Mouse (Mus musculus) c-Kit-positive CD71-positive TER-119-negative erythroid progenitor cells, embryonic 14.5 days (primary cell): Measurements from ENCODE around the gene Golga2.

Experiments used
- DNase-seq: peaks from one replicate; pipeline ENCODE4 v3.0.0-alpha.2; 2013; ENCODE audit warnings: low read depth

The Golga2 gene

GRCm38 (mm10) chr2:32287334-32287840, at the start of gene Golga2:
Gene Golga2 (plus strand): TSS chr2:32287384.
- DNase-seq, result peak; percentile 23

DNA sequence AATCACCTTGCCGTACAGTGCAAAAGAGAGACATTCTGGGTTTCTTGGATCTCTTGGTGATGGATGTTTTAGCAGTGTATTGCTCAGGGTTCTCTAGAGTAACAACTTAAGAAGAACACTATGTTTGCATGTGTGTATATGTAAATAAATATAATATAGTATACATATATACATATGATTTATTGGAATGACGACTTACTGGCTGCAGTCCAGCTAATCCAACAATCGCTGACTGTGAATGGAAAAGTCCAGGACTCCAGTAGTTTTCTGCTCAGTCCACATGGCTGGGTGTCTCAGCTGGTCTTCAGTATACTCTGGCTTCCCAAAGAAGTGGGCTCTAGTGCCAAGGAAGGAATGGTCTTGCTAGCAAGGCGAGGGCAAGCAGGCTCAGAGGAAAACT, 49.6 kb upstream of the Golga2 start:
- no peak for DNase-seq

GRCm38 (mm10) chr2:32238708-32239435, 48.3 kb upstream of the Golga2 start:
- DNase-seq, result no peak

DNA sequence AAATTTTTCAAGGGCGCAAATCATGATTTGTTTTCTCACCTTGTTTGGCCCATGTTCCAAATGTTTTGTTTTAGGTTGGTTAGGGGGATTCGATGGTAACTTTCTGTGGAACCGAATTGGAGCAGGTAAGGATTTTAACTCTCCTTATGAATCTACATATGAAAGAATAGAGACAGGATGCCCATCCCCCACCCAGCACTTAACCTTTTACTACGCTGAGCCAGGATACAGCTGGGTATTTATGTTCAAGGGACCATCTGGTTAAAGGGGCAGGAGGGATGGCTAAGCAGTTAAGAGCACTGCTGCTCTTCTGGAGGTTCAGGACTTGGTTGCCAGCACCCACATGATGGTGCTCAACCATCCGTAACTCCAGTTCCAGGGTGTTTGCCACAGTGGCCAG, 46.6 kb upstream of the Golga2 start:
- DNase-seq, result no peak

DNA sequence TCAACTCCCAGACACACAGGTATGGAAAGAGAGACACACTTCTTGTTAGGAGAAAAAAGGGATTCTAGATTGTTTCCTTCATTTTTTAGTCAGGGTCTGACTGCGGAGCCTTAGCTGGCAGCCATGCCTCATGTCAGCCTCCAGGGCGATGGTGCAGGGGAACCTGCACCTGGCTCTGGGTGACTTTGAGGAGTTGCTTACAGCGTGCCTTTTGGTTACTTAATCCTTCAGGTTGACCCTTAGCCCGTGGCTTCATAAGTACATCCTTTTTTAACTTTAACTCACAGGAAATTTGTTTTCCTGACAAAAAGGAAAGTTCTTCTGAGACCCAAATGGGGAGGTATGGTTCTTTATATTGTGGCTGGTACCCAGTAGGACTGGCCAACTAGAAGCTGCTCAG, 44.2 kb upstream of the Golga2 start:
- DNase-seq, result no peak

DNA sequence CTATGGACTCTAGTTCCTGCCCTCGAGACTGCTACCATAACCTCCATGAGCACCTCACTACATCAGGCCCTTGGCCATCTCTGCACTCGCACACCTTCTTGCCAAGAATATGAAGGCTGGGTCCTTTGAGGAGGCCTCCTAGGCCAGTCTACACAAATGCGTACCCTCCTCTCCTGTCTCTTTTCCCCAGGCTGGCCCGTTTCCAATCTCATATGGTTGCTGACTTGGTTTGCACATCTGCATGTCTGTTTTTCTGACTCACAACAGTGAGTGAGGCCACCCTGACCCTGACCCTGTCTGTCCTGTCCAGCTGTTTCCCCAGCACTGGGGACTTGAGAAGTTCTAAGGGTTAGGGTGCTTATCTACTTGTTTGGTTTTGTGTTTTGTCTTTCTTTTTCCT, 40.4 kb upstream of the Golga2 start:
- DNase-seq, result no peak

DNA sequence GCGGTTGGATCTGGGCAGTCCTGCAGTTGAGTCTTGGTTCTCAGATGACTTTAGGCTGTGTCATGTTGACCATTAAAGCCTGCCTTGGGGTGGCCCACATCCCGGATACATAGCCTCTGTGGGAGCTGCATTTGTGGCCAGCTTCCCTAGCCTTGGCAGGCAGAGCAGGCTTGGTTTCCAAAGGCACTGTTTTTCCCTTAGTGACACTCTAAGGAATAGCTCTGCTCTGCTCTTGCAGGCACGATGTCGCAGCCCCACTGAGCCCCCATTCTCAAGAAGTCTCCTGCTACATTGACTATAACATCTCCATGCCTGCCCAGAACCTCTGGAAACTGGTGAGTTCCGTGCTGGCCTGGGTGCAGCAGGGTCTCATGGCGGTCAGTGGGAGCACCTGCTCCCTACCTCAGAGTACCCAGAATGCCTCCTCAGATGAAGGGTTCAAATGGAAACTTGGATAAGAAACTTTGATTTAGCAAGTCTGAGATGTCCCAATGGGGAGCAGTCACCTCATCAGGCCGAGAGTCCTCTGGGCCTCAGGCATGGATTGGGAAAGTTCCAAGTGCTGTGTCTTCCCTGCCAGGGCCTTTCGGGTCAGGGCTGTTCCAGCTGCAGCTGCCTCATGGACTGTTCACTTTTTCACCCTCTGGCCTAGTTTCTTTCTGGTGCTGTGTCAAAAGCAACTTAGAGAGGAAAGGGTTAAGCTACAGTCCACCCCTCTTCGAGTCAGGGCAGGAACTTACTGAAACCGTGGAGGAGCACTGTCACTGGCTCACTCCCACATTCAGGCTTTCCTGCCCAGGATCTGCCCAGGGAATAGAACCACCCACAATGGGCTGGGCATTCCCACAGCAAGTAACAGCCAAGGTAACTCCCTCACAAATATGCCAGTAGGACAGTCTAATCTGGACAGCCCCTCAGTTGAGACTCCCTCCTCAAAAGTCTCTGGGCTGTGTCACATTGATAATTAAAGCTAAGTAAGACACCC, 38.5 kb upstream of the Golga2 start:
- DNase-seq, result no peak

DNA sequence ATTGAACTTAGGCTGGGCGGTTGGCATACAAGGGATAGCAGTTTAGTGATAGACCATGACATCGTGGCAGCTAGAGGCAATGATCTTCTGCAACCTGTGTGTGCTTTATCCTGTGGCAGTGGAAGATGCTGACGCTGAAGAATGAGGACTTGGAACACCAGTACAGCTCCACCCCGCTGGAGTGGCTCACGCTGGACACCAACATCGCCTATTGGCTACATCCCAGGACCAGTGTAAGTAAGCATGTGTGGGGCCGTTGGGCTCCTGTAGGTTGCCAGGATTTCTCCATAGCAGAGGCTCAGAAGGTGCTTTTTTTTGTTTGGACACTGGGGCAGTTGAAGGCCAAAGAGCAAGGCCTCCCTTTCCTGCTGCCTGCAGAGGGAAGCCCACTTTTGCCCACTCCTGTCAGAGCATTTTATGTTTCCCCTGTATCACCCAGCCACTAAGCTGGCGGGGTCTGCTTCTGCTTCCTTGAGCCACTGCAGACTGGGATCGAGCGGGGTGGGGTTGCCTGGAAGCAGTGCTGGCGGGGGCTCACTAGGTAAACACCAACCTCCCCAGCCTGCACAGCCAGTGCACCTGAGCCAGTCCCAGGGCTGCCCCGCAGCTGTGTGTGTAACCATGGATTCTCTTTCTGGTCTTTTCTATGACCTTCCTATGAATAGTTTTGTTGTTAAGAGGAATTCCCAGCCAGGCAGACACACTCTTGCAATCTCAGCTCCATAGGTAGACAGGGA, 35.2 kb upstream of the Golga2 start:
- no peak for DNase-seq

DNA sequence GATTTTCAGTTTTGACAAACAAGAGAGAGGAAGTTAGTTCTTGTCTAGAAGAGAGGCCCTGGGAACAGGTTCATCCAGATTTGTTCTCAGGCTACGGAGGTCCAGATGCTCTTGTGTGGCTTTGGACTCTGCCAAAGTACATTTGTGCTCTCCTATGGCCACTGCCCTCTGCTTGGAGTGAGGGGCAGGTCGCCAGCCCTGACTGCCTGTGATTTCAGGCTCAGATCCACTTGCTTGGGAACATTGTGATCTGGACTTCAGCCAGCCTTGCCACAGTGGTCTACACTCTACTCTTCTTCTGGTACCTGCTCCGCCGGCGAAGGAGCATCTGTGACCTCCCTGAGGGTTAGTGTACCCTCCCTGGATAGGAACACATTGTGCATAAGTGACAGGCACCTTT, 34.5 kb upstream of the Golga2 start:
- no peak for DNase-seq

DNA sequence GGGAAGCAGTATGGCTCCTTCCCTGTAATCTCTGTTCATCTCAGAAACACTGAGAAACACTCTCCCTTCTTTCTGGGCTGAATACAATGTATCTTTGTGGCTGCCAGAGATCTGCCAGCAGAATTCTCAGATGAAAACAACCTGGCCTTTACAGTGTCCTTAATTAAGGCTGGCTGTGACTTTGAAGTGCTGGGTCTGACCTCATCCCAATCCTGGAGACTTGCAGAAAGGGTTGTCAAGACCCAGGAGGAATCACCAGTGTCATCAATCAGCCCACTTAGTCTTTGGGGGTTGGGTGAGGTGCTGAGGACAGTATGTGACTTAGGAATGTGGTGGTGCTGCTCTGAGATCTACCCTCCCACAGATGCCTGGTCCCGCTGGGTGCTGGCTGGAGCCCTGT, 33.8 kb upstream of the Golga2 start:
- DNase-seq, result no peak

- no peak for DNase-seq
These were observed 32.6 kb upstream of the Golga2 start for GRCm38 (mm10) chr2:32254563-32254962.

DNA sequence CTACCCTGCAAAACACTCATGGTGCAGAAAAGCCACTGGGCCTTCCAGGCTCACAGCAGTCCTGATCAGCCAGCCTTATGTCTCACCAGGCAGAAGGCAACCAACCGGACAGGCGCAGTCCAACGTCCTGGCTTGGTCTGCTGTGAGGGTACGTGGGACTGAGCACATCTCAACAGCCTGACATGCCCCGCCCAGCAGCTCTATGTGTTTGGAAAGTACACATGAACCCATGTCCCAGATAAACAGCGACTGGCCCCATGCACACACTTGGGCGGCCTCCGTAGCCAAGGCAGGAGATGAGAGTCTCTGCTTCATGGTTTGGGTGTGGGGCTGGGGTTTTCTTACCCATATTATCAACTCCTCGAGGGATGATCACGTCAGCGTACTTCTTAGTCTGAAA, 30.9 kb upstream of the Golga2 start:
- DNase-seq, result no peak

DNA sequence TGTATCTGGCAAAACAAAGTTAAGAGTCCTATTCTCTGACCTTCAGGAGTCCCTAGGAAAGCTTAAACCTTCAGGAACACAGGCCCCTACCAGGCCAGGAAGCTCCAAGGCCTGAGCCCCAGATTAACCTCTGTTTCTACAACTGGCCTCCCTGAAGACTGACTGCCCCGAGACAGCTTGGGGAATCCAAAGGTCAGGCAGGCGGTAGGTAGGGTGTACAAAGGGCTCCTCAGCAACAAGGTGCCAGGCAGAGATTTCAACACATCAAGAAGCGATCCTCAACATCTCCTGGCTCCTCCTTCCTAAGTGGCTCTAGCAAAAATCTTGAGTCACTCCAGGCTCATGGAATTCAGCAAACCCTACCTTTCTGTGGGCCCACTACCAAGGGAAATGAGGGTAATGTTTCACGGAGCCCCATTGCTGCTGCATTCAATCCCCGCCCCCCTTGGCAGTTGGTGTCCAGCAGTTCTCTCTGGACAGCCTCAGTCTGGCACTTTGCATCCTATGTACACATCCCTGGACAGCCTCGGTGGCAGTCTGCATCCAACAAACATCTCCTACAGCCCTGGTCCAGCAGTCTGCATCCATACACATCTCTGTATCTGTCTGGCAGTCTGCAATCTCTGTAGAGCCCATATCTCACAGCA, 28.2 kb upstream of the Golga2 start:
- DNase-seq, result no peak

GRCm38 (mm10) chr2:32259657-32260417, 27.3 kb upstream of the Golga2 start, which contains the start of gene Uck1:
Gene Uck1 (minus strand): TSS chr2:32260159.
- peak; percentile 92 for DNase-seq

- DNase-seq, result peak; percentile 88
These were observed 26.5 kb upstream of the Golga2 start for GRCm38 (mm10) chr2:32260635-32261034.

GRCm38 (mm10) chr2:32275823-32276222, 11.4 kb upstream of the Golga2 start:
- no peak for DNase-seq

GRCm38 (mm10) chr2:32282289-32282688, 4.9 kb upstream of the Golga2 start:
- DNase-seq, result no peak

- peak; percentile 66 for DNase-seq
These were observed 4.5 kb upstream of the Golga2 start for GRCm38 (mm10) chr2:32282727-32283126.

DNA sequence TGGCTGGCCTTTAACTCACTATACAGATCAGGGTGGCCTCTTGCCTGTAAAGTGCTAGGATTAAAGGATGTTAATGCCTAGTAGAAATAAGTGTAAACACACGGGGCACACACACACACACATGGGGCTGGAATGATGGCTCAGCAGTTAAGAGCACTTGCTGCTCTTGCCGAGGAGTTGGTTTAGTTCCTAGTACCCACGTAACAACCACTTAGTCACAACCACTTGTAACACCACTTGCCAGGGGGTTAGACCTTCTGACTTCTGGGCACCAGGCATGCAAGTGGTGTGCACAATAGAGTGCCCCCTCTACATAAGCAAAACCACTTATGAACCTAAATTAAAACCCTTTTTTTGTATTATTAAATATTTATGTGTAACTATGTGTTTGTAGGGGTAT, 3.2 kb upstream of the Golga2 start:
- DNase-seq, result no peak

DNA sequence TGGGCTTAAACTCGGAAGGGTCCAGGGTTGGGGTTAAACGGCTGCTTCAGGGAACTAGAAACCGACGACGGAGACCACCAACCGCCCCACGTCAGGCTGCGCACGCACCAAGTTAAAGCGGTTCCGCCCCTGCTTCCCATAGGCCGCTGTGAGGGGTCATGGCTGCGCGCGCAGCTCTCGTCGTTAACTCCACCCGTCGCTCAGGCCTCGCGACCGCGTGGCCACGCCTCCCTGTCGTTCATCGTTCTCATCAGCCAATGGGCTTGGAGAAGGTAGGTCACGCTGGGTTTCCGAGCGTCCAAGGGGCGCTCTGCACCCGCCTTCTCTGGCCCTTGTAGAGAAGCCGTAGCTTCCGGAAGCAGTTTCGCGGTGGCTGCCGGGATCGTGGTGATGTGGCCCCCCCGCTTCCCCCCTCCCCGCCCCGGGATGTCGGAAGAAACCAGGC, 761 bp downstream of the Golga2 start, which contains the start of gene Swi5:
Swi5 (minus strand) TSS at position 153 of the 445 bp plus-strand sequence.
- peak; percentile 100 for DNase-seq
